Mouse (Mus musculus): ENCODE results near the gene 1700102P08Rik.

1700102P08Rik gene

GRCm38 (mm10) chr9:108392676-108393075, at the start of gene 1700102P08Rik:
TSS of gene 1700102P08Rik (plus strand) at chr9:108392805.
- no peaks in the 10 kb centered on the region for H3K27me3 ChIP-seq (ENCODE audit: control insufficient read depth, insufficient read depth, low read length, poor library complexity, severe bottlenecking)
- H3K36me3 ChIP-seq (ENCODE audit: control insufficient read depth, insufficient read depth, low read length, poor library complexity, severe bottlenecking) = peaks cover 26% of the 10 kb centered on the region

DNA sequence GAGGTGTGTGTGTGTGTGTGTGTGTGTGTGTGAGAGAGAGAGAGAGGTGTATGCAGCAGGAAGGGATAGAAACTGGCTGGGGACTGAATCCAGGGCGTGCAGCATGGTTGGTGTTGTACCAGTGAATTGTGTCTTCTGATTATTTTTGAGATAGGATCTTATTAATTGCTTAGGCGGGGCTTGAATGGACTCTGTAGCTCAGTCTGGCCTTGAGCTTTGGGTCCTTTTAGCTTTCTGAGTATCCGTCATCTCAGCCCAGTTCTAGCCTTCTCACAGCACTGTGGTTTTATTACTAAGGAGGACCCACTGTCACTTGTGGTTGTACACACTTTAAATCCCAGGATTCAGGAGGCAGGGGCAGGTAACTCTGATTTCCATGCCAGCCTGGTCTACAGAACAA, 49.3 kb upstream of the 1700102P08Rik start:
- DNase-seq (ENCODE audit: low read depth, low spot score) = no peak
- no peaks in the 10 kb centered on the region for H3K27me3 ChIP-seq (ENCODE audit: control insufficient read depth, insufficient read depth, low read length, poor library complexity, severe bottlenecking)
- no peaks in the 10 kb centered on the region; the same call in 1 of the 2 replicates for H3K36me3 ChIP-seq (ENCODE audit: control insufficient read depth, insufficient read depth, low read length, poor library complexity, severe bottlenecking)

More at GRCm38 (mm10) chr9:108392676-108393075, at the start of gene 1700102P08Rik:
- DNase-seq (ENCODE audit: low read depth, low spot score) = no peak

- no peaks in the 10 kb centered on the region for H3K27me3 ChIP-seq (ENCODE audit: control insufficient read depth, insufficient read depth, low read length, poor library complexity, severe bottlenecking)
- DNase-seq (ENCODE audit: low read depth, low spot score) = no peak
- H3K36me3 ChIP-seq (ENCODE audit: control insufficient read depth, insufficient read depth, low read length, poor library complexity, severe bottlenecking) = no peaks in the 10 kb centered on the region
Measured at GRCm38 (mm10) chr9:108343835-108344234, 48.8 kb upstream of the 1700102P08Rik start.

DNA sequence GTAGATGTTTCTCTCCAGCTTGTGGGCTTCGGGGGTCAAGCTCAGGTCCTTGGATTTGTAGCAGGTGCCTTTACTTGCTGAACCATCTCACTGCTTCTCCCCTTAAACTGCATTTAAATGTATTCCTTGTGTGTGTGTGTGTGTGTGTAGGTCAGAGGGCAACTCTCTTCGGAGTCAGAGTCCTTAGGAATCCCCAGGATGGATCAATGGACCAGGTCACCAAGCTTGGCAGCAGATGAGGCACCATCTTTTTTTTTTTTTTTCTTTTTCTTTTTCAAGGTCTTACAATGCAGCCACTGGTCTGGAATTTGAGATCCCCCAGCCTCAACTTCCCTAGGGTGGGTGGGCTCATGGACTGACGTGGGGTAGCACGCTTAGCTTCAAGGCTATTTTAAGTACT, 48.1 kb upstream of the 1700102P08Rik start:
- no peaks in the 10 kb centered on the region for H3K27me3 ChIP-seq (ENCODE audit: control insufficient read depth, insufficient read depth, low read length, poor library complexity, severe bottlenecking)

GRCm38 (mm10) chr9:108347024-108347423, 45.6 kb upstream of the 1700102P08Rik start:
- Histone ChIP-seq H3K27me3 (ENCODE audit: control insufficient read depth, insufficient read depth, low read length, poor library complexity, severe bottlenecking) (no peaks in the 10 kb centered on the region), H3K36me3 (ENCODE audit: control insufficient read depth, insufficient read depth, low read length, poor library complexity, severe bottlenecking) (peaks cover 4% of the 10 kb centered on the region)
- DNase-seq (ENCODE audit: low read depth, low spot score) = no peak

More for the DNA sequence above, 48.1 kb upstream of the 1700102P08Rik start:
- DNase-seq (ENCODE audit: low read depth, low spot score) = no peak
- no peaks in the 10 kb centered on the region for H3K36me3 ChIP-seq (ENCODE audit: control insufficient read depth, insufficient read depth, low read length, poor library complexity, severe bottlenecking)

GRCm38 (mm10) chr9:108347540-108348289, 44.9 kb upstream of the 1700102P08Rik start, which contains the start of gene Usp4:
TSS of gene Usp4 (plus strand) at chr9:108347853.
- Histone ChIP-seq H3K27me3 (ENCODE audit: control insufficient read depth, insufficient read depth, low read length, poor library complexity, severe bottlenecking) (no peaks in the 10 kb centered on the region), H3K36me3 (ENCODE audit: control insufficient read depth, insufficient read depth, low read length, poor library complexity, severe bottlenecking) (peaks cover 4% of the 10 kb centered on the region)
- DNase-seq (ENCODE audit: low read depth, low spot score) = peak; percentile 92

- Histone ChIP-seq H3K36me3 (ENCODE audit: control insufficient read depth, insufficient read depth, low read length, poor library complexity, severe bottlenecking) (peaks cover 4% of the 10 kb centered on the region), H3K27me3 (ENCODE audit: control insufficient read depth, insufficient read depth, low read length, poor library complexity, severe bottlenecking) (no peaks in the 10 kb centered on the region)
- no peak for DNase-seq (ENCODE audit: low read depth, low spot score)
Measured at GRCm38 (mm10) chr9:108348290-108348680, 44.3 kb upstream of the 1700102P08Rik start.

DNA sequence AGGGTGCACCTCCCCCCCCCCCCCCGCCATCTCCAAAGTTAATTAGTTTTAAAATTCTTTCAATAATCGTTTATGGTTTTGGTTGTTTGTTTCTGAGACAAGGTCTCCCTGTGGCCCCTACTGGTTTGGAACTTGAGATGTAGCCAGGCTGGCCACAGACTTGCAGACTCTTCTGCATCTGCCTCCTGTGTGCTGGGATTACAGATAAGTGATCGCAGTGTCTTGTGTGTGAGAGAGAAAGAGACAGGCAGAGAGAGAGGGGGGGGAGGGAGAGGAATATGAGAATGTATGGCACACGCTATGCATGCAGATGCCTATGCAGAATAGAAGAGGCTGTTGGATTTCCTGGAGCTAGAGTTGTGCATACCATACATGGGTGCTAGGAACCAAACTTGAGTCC, 42.9 kb upstream of the 1700102P08Rik start:
- Histone ChIP-seq H3K27me3 (ENCODE audit: control insufficient read depth, insufficient read depth, low read length, poor library complexity, severe bottlenecking) (no peaks in the 10 kb centered on the region), H3K36me3 (ENCODE audit: control insufficient read depth, insufficient read depth, low read length, poor library complexity, severe bottlenecking) (peaks cover 4% of the 10 kb centered on the region)
- DNase-seq (ENCODE audit: low read depth, low spot score) = no peak

- no peak for DNase-seq (ENCODE audit: low read depth, low spot score)
- Histone ChIP-seq H3K36me3 (ENCODE audit: control insufficient read depth, insufficient read depth, low read length, poor library complexity, severe bottlenecking) (peaks cover 23% of the 10 kb centered on the region), H3K27me3 (ENCODE audit: control insufficient read depth, insufficient read depth, low read length, poor library complexity, severe bottlenecking) (no peaks in the 10 kb centered on the region)
Measured at GRCm38 (mm10) chr9:108378234-108378633, 14.4 kb upstream of the 1700102P08Rik start.

DNA sequence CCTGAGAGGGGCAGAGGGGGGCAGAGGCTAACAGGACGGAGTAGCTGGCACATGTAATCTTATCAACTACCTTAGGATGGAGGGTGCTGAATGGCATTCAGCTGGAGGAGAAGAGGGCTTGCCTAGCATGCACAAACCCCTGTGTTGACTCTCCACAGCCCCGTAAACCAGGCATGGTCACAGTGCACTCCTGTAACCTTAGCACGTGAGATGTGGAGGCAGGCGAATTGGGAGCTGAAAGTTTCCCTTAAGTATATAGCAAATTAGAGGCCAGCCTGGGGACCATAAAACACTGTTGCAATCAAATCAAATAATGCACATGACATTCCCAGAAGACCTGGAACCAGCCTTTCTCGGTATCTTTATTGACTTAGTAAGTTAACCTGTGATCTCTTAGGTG, 13.9 kb upstream of the 1700102P08Rik start:
- peaks cover 23% of the 10 kb centered on the region for H3K36me3 ChIP-seq (ENCODE audit: control insufficient read depth, insufficient read depth, low read length, poor library complexity, severe bottlenecking)
- no peak for DNase-seq (ENCODE audit: low read depth, low spot score)
- no peaks in the 10 kb centered on the region for H3K27me3 ChIP-seq (ENCODE audit: control insufficient read depth, insufficient read depth, low read length, poor library complexity, severe bottlenecking)

- H3K27me3 ChIP-seq (ENCODE audit: control insufficient read depth, insufficient read depth, low read length, poor library complexity, severe bottlenecking) = no peaks in the 10 kb centered on the region
- peaks cover 23% of the 10 kb centered on the region for H3K36me3 ChIP-seq (ENCODE audit: control insufficient read depth, insufficient read depth, low read length, poor library complexity, severe bottlenecking)
- no peak for DNase-seq (ENCODE audit: low read depth, low spot score)
Measured at GRCm38 (mm10) chr9:108379294-108379693, 13.3 kb upstream of the 1700102P08Rik start.

- H3K36me3 ChIP-seq (ENCODE audit: control insufficient read depth, insufficient read depth, low read length, poor library complexity, severe bottlenecking) = peaks cover 28% of the 10 kb centered on the region
- no peaks in the 10 kb centered on the region for H3K27me3 ChIP-seq (ENCODE audit: control insufficient read depth, insufficient read depth, low read length, poor library complexity, severe bottlenecking)
- DNase-seq (ENCODE audit: low read depth, low spot score) = no peak
Measured at GRCm38 (mm10) chr9:108381382-108381781, 11.2 kb upstream of the 1700102P08Rik start.

DNA sequence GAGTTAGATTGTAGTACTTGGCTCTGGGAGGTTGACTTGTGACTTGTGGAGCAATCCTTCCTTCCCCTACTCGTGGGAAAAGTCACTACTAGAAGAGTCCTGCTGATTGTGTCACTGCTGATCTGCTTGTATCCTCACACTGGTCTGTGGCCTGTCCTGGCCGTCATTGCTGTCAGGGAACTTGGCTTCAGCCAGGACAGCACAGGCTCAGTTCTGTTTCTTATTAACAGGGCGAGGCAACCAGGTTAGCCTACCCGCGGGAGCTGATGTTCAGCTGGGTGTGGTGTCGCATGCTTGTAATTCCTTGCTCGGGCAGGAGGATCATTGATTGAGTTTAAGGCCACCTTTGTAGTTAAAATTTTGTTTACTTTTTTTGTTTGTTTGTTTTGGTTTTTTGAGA, 7.6 kb upstream of the 1700102P08Rik start:
- no peak for DNase-seq (ENCODE audit: low read depth, low spot score)
- Histone ChIP-seq H3K27me3 (ENCODE audit: control insufficient read depth, insufficient read depth, low read length, poor library complexity, severe bottlenecking) (no peaks in the 10 kb centered on the region), H3K36me3 (ENCODE audit: control insufficient read depth, insufficient read depth, low read length, poor library complexity, severe bottlenecking) (peaks cover 34% of the 10 kb centered on the region)

- Histone ChIP-seq H3K27me3 (ENCODE audit: control insufficient read depth, insufficient read depth, low read length, poor library complexity, severe bottlenecking) (no peaks in the 10 kb centered on the region), H3K36me3 (ENCODE audit: control insufficient read depth, insufficient read depth, low read length, poor library complexity, severe bottlenecking) (peaks cover 34% of the 10 kb centered on the region)
- DNase-seq (ENCODE audit: low read depth, low spot score) = no peak
Measured at GRCm38 (mm10) chr9:108386816-108387215, 5.8 kb upstream of the 1700102P08Rik start.

- DNase-seq (ENCODE audit: low read depth, low spot score) = no peak
- Histone ChIP-seq H3K27me3 (ENCODE audit: control insufficient read depth, insufficient read depth, low read length, poor library complexity, severe bottlenecking) (no peaks in the 10 kb centered on the region), H3K36me3 (ENCODE audit: control insufficient read depth, insufficient read depth, low read length, poor library complexity, severe bottlenecking) (peaks cover 36% of the 10 kb centered on the region)
Measured at GRCm38 (mm10) chr9:108388601-108389000, 4.0 kb upstream of the 1700102P08Rik start.

Measured in splenic B cell, adult 2 months (primary cell).